Mouse (Mus musculus): ENCODE measurements around the gene Rdm1. TPM values are rescaled to one million over a fixed set of nuclear protein-coding genes. Genes with fewer than 3 reads are reported as not detected.

Rdm1 gene
- total RNA-seq, 2 experiments from 2014 or later: 6.2 to 18.6 TPM

DNA sequence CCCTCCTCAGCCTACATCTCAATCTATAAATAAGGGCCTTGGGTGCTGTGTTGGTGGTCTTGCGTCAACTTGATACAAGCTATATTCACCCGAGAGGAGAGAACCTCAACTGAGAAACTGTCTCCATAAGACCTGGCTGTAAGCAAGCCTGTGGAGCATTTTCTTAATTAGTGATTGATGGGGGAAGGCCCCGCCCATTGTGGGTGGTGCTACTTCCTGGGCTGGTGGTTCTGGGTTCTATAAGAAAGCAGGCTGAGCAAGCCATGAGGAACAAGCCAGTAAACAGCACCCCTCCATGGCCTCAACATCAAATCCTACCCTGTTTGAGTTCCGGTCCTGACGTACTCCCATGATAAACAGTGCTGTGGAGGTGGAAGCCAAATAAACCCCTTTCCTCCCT lies 47.1 kb downstream of the Rdm1 start:
- ATAC-seq (replicated peaks; ENCODE audit: low FRiP score, poor library complexity, severe bottlenecking): no peak

GRCm38 (mm10) chr11:101675349-101675748 lies 48.4 kb downstream of the Rdm1 start:
- no peak for ATAC-seq (replicated peaks; ENCODE audit: low FRiP score, poor library complexity, severe bottlenecking)

- no peak for ATAC-seq (replicated peaks; ENCODE audit: low FRiP score, poor library complexity, severe bottlenecking)
Measured at GRCm38 (mm10) chr11:101677655-101678054, 50.7 kb downstream of the Rdm1 start.

DNA sequence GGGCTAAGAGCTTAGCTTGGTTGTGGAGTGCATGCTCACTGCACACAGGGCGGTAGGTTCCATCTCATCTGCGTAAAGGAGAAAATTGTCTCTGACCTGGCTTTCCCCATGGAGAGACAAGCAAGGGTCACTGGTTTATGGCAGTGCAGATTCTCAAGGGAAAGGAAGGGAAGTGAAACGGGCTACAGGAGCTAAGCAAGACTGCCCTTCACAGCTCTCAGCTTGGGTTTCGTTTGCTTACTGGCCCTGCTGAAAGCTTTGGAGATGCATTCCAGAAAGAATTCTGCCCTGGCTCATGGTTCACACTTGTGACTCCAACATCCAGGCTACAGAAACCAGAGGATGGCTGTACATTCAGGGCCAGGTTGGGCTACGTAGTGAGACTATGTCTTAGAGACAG lies 51.8 kb downstream of the Rdm1 start:
- ATAC-seq (replicated peaks; ENCODE audit: low FRiP score, poor library complexity, severe bottlenecking): no peak

DNA sequence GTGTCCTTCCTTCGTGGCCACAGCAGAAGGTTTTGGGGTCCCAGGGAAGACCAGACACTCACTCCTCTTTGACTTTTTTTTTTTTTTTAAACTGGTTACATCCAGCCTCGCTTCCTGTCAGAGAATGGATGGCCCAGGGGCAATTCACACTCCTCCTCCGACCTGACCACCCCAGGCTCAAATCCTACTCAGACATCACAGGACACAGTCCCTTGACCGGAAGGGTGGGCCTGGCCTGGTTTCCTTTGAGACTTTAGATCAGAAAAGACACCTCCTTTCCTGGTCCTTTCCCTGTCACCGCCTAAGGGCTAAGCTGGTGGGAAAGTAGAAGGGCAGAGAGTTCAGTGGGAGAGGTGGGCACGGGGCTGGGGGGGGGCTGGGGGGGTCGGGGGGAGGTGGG lies 52.9 kb downstream of the Rdm1 start:
- ATAC-seq (replicated peaks; ENCODE audit: low FRiP score, poor library complexity, severe bottlenecking): no peak

DNA sequence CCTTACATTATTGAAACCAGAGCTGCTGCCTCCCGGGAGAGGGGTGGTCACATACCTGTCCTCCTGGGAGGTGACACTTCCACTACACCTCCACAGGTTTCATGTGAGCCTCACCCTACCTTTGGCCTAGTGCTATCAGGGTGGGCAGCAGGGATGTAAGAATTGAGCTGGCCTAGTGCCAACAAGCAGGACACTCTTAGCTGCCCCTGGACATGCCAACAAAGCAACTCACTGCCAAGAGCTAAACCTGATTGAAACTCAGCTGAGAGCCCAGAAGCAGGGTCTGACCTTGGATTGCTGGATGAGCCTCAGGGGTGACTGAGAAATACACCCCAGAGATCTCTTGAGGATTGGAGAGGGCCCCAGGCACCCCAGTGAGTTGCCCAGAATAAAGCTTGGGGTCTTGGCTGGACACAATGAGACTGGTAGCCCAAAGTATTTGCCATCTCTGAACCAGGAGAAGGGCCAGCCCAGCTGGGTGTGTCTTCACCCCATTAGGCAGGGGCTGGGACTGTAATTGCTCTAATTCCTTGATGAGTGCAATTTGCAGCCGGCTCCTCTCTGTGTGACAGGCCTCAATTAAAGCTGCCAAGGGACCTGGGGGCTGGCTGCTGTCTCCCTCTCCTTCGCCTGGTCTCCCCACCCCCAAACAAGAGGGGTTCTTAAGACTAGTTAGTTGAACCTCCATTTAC lies 53.8 kb downstream of the Rdm1 start:
- ATAC-seq (replicated peaks; ENCODE audit: low FRiP score, poor library complexity, severe bottlenecking): no peak

GRCm38 (mm10) chr11:101681968-101682367 lies 55.0 kb downstream of the Rdm1 start:
- no peak for ATAC-seq (replicated peaks; ENCODE audit: low FRiP score, poor library complexity, severe bottlenecking)

DNA sequence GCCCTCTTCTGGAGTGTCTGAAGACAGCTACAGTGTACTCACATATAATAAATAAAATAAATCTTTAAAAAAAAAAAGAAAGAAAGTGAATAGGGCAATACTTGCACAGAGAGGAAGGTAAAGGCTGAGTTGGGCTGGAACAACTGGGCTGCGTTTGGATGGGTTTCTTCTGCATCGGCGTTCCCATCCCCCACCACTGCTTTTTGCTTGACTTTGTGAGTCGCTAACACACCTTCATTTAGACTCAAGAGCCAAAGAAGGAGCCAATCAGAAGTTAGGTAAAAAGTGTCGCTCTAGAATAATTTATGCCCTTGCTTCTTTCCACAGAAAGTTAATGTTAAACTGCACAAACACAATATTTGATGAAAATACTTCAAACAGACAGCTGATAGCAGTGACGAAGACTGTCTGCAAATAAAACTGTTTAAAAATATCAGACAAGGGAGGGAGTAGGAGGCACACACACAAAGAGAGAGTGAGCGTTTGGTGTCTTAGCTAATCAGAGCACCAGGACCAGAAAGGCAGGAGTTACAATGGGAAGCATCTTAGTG lies 55.5 kb downstream of the Rdm1 start:
- no peak for ATAC-seq (replicated peaks; ENCODE audit: low FRiP score, poor library complexity, severe bottlenecking)

Other genes starting within 250 kb of the Rdm1 start
- gene Aarsd1, start 209.6 kb upstream of the Rdm1 start, total RNA-seq (2015; ENCODE audit: low replicate concordance): 2.9 and 5.2 TPM in 2 replicates
- gene Aarsd1, start 209.6 kb upstream of the Rdm1 start, total RNA-seq (2017; ENCODE audit: low replicate concordance): 4.6 and 17.4 TPM in 2 replicates
- not detected in 2 replicates for gene Gm27029, start 202.4 kb upstream of the Rdm1 start, total RNA-seq (2015; ENCODE audit: low replicate concordance)
- gene Gm27029, start 202.4 kb upstream of the Rdm1 start, total RNA-seq (2017; ENCODE audit: low replicate concordance): not detected in 2 replicates
- 2.1 and 3.3 TPM in 2 replicates for gene Rundc1, start 202.1 kb upstream of the Rdm1 start, total RNA-seq (2015; ENCODE audit: low replicate concordance)
- 0.56 and 2.7 TPM in 2 replicates for gene Rundc1, start 202.1 kb upstream of the Rdm1 start, total RNA-seq (2017; ENCODE audit: low replicate concordance)
- 2.9 TPM in 1 of 2 replicates, not detected in the other for gene Ptges3l, start 201.9 kb upstream of the Rdm1 start, total RNA-seq (2015; ENCODE audit: low replicate concordance)
- gene Ptges3l, start 201.9 kb upstream of the Rdm1 start, total RNA-seq (2017; ENCODE audit: low replicate concordance): not detected in 2 replicates
- gene Rpl27, start 184.9 kb upstream of the Rdm1 start, total RNA-seq (2015; ENCODE audit: low replicate concordance): 108 and 182 TPM in 2 replicates
- gene Rpl27, start 184.9 kb upstream of the Rdm1 start, total RNA-seq (2017; ENCODE audit: low replicate concordance): 176 and 239 TPM in 2 replicates
- 71.9 and 78.0 TPM in 2 replicates for gene Ifi35, start 178.8 kb upstream of the Rdm1 start, total RNA-seq (2015; ENCODE audit: low replicate concordance)
- 62.4 and 81.0 TPM in 2 replicates for gene Ifi35, start 178.8 kb upstream of the Rdm1 start, total RNA-seq (2017; ENCODE audit: low replicate concordance)
- gene Rnd2, start 162.2 kb upstream of the Rdm1 start, total RNA-seq (2015; ENCODE audit: low replicate concordance): not detected in 2 replicates
- 1.4 TPM in 1 of 2 replicates, not detected in the other for gene Rnd2, start 162.2 kb upstream of the Rdm1 start, total RNA-seq (2017; ENCODE audit: low replicate concordance)
- 12.3 and 16.1 TPM in 2 replicates for gene Vat1, start 161.0 kb upstream of the Rdm1 start, total RNA-seq (2015; ENCODE audit: low replicate concordance)
- gene Vat1, start 161.0 kb upstream of the Rdm1 start, total RNA-seq (2017; ENCODE audit: low replicate concordance): 6.7 and 8.1 TPM in 2 replicates
- 20.7 and 26.3 TPM in 2 replicates for gene Brca1, start 75.2 kb upstream of the Rdm1 start, total RNA-seq (2015; ENCODE audit: low replicate concordance)
- 48.9 and 52.9 TPM in 2 replicates for gene Brca1, start 75.2 kb upstream of the Rdm1 start, total RNA-seq (2017; ENCODE audit: low replicate concordance)
- gene Nbr1, start 75.0 kb upstream of the Rdm1 start, total RNA-seq (2015; ENCODE audit: low replicate concordance): 128 and 158 TPM in 2 replicates
- gene Nbr1, start 75.0 kb upstream of the Rdm1 start, total RNA-seq (2017; ENCODE audit: low replicate concordance): 218 and 300 TPM in 2 replicates
- 6.9 and 16.9 TPM in 2 replicates for gene Tmem106a, start 45.0 kb upstream of the Rdm1 start, total RNA-seq (2015; ENCODE audit: low replicate concordance)
- gene Tmem106a, start 45.0 kb upstream of the Rdm1 start, total RNA-seq (2017; ENCODE audit: low replicate concordance): 3.6 and 3.8 TPM in 2 replicates
- not detected in 2 replicates for gene Gm11634, start 27.9 kb upstream of the Rdm1 start, total RNA-seq (2015; ENCODE audit: low replicate concordance)
- not detected in 2 replicates for gene Gm11634, start 27.9 kb upstream of the Rdm1 start, total RNA-seq (2017; ENCODE audit: low replicate concordance)
- not detected in 2 replicates for gene Arl4d, start 38.3 kb downstream of the Rdm1 start, total RNA-seq (2015; ENCODE audit: low replicate concordance)
- 0.85 and 1.5 TPM in 2 replicates for gene Arl4d, start 38.3 kb downstream of the Rdm1 start, total RNA-seq (2017; ENCODE audit: low replicate concordance)
- gene Dhx8, start 105.7 kb downstream of the Rdm1 start, total RNA-seq (2015; ENCODE audit: low replicate concordance): 32.0 and 32.9 TPM in 2 replicates
- gene Dhx8, start 105.7 kb downstream of the Rdm1 start, total RNA-seq (2017; ENCODE audit: low replicate concordance): 47.7 and 77.6 TPM in 2 replicates
- gene Etv4, start 158.2 kb downstream of the Rdm1 start, total RNA-seq (2015; ENCODE audit: low replicate concordance): not detected in 2 replicates
- gene Etv4, start 158.2 kb downstream of the Rdm1 start, total RNA-seq (2017; ENCODE audit: low replicate concordance): not detected in 2 replicates

Data from erythroblast, adult 5-6 weeks (primary cell).